Mouse (Mus musculus) urinary bladder, adult 18-20 months (tissue): ENCODE data around the gene Zmynd15.
A peak's percentile ranks its signal among the peaks of the same experiment; 100 is the strongest.
"Not testable (repeated sequence)": the region's sequence is repeated elsewhere in the genome, so short reads cannot be mapped to it uniquely, and the experiment has no call there.

Experiments
- DNase-seq, 2 experiments: peaks; one replicate each; pipeline ENCODE4 v3.0.0; 2022; ENCODE audit warnings: low spot score in 2 of 2, mixed read lengths in 2 of 2

Gene Zmynd15

GRCm38 (mm10) chr11:70458688-70459600, at the start of gene Zmynd15:
Gene Zmynd15 (plus strand): TSS chr11:70459433.
- DNase-seq: peak in 1 of 2 experiments; percentile 8

DNA sequence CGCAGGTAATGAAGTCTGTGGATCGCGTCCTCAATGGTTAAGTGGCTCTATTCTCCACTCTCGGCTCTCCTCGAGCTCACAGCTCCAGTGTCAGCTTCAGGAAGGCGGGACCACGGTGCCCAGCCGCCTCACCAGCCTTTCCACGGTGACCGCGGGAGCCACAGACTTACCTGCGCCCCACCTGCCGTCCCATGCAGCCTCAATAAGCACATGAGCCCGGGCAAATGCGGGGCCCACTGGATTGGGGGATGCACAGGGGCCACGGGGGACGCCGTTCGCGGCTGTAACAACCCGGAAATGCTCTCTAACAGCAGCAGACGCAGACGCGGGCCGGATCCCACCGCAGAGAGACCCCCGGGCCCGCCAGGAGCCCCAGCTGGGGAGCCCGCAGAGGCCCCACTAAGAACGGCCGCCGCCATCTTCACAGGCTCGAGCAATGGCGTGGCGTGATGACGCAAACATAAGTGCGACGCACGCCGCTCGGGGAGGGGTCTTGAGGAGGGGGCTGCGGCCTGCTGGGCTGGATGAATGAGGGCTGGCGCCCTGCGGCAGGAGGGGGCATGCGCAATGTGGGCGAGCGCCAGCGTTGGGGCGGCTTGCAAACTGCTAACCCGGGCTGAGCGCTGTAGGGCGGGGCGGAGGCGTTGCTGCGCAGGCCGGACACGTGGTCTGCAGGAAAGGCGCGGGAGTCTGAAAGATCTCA, 49.5 kb upstream of the Zmynd15 start, which contains the start of gene Pelp1:
TSS of gene Pelp1 (minus strand) at position 438 of the 703 bp plus-strand sequence.
- DNase-seq: peak; percentile 81 to 92

GRCm38 (mm10) chr11:70410297-70410643, 49.0 kb upstream of the Zmynd15 start:
- no peak for DNase-seq

- no peak for DNase-seq
These were observed 46.6 kb upstream of the Zmynd15 start for GRCm38 (mm10) chr11:70412591-70412990.

- DNase-seq: peak in 1 of 2 experiments; percentile 55
These were observed 45.3 kb upstream of the Zmynd15 start for GRCm38 (mm10) chr11:70413961-70414360.

DNA sequence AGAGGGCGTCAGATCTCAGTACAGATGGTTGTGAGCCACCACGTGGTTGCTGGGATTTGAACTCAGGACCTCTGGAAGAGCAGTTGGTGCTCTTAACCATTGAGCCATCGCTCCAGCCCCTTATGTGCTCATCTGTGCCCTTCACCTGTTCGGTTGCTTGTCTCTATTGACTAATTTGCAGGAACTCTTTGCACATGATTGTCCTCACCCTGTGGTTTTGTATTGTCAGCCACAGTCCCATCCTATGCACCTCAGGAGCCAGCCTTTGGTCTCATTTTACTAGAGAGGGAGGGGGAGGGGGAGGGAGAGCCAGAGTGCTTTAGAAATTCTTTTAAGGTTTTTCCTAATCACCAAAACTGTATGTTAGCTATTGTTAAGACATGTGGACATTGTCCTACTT, 41.0 kb upstream of the Zmynd15 start:
- no peak for DNase-seq

- no peak for DNase-seq
These were observed 39.7 kb upstream of the Zmynd15 start for GRCm38 (mm10) chr11:70419486-70419885.

- DNase-seq: not testable (repeated sequence)
These were observed 32.6 kb upstream of the Zmynd15 start for GRCm38 (mm10) chr11:70426598-70426997.

DNA sequence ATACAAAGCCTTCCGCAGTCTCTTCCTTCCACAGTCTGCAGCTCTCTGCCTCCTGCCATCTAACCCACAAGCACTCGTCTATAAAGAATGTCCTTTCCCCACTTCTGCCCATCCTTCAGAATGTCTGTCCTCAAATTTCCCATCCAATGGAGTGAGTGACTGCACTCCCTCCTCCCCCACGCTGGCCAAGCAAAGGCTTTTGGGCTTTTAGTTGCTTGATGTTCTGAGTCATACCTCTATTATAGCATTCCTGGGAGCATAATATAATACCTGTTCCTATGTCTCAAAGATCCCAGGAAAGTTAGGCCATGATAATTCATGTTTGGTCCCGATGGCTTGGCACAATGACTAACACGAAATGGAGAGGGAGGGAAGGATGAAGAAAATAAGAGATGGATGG, 27.7 kb upstream of the Zmynd15 start:
- DNase-seq: no peak

GRCm38 (mm10) chr11:70432048-70432894, 27.0 kb upstream of the Zmynd15 start, which contains the start of gene Arrb2:
Gene Arrb2 (plus strand): TSS chr11:70432635.
- peak; percentile 95 to 99 for DNase-seq

GRCm38 (mm10) chr11:70432895-70433568, 26.2 kb upstream of the Zmynd15 start:
- no peak for DNase-seq

- no peak for DNase-seq
These were observed 25.7 kb upstream of the Zmynd15 start for GRCm38 (mm10) chr11:70433569-70433943.

DNA sequence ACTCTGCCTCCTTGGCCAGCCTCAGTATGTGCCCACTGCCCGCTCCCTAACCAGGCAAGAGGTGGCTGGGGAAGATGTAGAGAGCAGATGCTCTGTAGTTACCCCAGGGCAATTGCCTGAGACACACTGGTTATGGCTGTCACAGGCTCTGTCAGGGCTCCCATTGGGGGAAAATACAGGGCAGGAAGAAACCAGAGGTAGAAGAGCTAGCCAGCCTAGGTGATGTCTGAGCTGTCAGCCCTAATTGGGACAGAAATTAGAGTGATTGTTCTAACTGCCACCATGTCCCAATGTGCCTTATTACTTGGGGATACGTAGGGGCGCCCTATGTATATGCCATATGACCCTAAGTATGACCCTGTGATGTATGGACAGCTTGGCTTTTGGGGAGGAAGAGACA, 25.3 kb upstream of the Zmynd15 start:
- no peak for DNase-seq

DNA sequence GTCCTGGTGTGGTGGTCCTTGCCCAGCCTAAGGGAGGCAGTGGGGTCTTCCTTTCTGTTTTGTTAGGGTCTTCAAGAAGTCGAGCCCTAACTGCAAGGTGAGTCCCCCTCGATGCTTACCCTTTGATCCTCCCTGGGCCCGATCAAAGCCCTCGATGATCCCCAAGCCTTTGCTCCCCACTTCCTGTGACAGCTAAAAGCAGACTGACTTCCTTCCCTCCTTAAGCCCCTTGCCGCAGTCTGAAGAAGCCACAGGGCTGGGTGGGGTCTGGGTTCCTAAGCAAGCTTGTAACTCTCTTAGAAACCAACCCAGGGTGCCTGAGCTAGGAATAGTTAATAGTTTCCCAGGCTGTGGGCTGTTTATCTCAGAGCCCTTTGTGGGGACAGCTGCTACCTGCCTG, 23.8 kb upstream of the Zmynd15 start:
- no peak for DNase-seq

DNA sequence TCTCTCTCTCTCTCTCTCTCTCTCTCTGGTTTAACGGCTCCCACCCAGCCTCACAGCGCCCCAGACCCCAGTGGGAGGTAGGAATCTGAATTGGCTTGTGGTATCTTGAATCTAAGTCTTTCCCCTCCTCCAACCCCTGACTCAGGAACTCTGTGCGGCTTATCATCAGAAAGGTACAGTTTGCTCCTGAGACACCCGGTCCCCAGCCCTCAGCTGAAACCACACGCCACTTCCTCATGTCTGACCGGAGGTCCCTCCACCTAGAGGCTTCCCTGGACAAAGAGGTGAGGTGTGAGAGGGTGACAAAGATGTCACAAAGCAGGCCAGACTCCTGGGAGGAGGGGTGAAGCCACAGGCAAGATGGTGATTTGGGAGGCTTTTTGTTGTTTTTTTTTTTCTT, 21.8 kb upstream of the Zmynd15 start:
- no peak for DNase-seq

DNA sequence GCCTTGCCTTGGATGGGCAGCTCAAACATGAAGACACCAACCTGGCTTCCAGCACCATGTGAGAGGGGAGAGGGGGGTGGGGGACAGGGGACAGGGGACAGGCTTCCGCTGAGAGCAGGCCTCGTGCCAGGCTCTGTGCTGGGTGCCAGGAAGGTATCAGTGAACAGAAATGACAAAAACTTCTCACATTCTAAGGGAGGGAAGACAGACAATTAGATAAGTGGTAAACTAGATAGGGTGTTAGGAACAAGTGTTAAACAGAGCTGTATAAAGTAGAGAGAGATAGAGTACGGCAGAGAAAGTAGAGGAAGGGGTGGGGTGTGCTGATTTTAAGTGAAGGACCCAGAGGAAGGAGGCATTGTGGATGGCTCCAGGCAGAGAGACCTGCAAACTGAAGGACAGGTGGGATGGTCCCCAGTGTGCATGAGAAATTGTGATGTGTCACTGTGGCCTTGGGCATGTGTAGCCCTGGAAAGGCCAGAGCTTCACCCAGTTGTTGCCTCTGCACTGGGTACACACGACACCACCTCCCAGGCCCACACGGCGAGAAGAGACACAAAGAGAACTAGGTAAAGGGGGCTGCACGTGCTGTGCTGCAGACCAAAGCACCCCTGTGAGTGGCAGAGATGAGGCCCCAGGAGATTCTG, 20.4 kb upstream of the Zmynd15 start:
- no peak for DNase-seq

GRCm38 (mm10) chr11:70440637-70441036, 18.6 kb upstream of the Zmynd15 start:
- no peak for DNase-seq

DNA sequence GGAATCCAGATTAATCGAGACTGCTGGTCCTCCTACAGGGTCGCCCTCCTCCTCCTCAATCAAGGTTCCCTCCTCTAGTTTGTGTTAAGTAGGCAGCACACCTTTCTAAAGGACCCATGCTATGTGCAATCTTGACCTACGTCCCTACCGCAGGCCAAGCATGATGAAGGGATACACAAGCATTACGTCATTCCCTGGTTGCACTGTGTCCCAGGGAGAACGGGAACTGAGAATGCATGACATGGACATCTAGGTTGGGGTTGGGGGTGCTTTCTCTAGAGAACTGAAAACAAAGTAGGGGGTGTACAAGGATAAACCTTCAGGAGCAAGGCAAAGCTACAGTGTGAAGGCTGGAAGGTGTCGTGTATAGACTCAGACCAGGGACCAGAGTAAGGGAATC, 17.4 kb upstream of the Zmynd15 start:
- DNase-seq: no peak

GRCm38 (mm10) chr11:70443964-70444363, 15.3 kb upstream of the Zmynd15 start:
- no peak for DNase-seq

DNA sequence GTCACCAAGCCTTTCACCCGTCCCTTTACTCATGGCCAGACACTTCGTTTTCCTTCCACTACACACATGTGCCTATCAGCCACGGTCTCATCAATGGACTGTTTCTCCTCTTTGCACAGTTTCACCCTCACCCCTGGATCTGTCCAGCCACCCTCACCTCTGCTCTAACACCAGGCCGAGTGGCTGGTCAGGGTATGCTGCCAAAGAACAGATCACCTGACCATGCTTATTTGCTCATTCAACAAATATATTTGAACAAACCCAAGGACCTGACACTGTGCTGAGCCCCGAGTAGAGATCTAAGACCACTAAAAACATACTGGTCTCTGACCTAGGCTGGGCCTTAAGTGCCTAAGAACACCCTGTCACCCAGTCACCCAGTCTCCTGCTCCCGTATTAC, 14.6 kb upstream of the Zmynd15 start:
- no peak for DNase-seq

DNA sequence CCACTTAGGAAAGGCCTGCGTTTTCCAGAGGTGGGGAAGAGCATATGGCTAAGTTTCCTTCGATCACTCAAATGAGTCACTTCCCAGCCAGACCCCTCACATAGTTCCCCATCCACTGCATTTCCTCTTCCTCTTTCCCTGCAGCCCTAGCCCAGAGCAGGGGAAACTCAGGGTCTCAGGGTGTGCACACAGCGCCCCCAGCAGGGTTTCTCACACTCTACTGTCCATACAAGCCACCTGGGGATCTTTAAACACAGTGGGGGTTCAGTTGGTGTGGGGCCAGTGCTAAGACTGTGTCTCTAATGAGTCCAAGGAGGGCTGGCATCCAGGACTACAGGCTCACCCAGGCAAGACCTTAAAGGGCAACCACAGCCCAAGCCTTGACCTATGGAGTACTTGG, 12.5 kb upstream of the Zmynd15 start:
- DNase-seq: no peak
